Mouse (Mus musculus) heart, adult 10 weeks (tissue): Measurements from ENCODE around the gene Vmn2r105. TPM values are rescaled to one million over a fixed set of nuclear protein-coding genes. Genes with fewer than 3 reads are reported as not detected.

Source experiments
- polyA plus RNA-seq: library from polyadenylated mRNA; stranded (reverse); fragments of 350-450 nt; fragmentation: Illumina TruSeq; extraction: RNeasy Lipid Tissue Mini Kit (QIAGEN cat#74804); gene quantifications from one replicate; pipeline ENCODE4 v1.2.3, GENCODE M21; 2014; ENCODE audit warnings: low read depth, low replicate concordance

Gene Vmn2r105
- not detected for polyA plus RNA-seq

DNA sequence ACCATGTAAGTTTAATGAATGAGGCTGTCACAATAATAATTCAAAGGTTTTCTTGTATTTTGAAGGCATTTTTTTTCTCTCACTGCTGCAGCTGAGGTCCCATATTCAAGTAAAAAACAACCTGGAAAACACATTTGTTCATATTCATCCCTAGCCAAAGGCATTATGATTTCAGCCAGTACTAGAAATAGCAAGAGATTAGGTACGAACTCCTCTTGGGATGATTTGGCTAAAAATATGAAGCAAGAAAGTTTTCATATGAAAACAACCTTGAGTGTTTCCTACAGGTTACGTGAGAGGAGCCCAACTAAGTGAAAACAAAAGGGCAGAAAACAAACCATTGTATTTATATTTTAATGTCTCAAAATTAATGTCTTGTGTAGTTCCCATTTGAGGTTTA is at the start of gene Vmn2r105:
Gene Vmn2r105, minus strand, starts transcription at position 101 of the 400 bp plus-strand sequence.

DNA sequence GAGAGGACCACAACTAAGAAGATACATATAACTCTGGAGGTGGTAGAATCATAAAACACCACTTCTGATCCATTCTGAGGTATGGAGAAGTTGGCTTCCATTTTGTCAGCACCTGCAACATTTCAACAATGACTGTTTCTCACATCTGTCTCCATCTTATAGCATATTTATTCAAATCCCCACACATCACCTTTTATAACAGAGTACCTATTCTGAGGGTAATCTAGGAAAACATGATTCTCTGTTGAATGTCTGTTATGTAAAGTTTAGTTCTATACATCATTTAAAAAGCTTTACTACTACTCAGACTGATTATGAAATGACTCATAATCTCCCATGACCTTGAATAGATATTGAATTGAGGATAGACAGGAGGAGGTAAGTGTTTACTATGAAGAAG is 51.9 kb downstream of the Vmn2r105 start, which contains the start of gene Fpr-rs6:
Gene Fpr-rs6, minus strand, starts transcription at position 101 of the 400 bp plus-strand sequence.

Other genes with a start within 250 kb of the Vmn2r105 start
- gene Vmn2r104, start 186.7 kb downstream of the Vmn2r105 start, polyA plus RNA-seq: not detected
- not detected for gene Fpr-rs7, start 120.8 kb downstream of the Vmn2r105 start, polyA plus RNA-seq
- not detected for gene Fpr-rs6, start 52.0 kb downstream of the Vmn2r105 start, polyA plus RNA-seq
- not detected for gene Vmn2r106, start 50.5 kb upstream of the Vmn2r105 start, polyA plus RNA-seq
- not detected for gene Vmn2r107, start 110.2 kb upstream of the Vmn2r105 start, polyA plus RNA-seq
- not detected for gene Vmn1r224, start 179.1 kb upstream of the Vmn2r105 start, polyA plus RNA-seq
- not detected for gene Vmn2r108, start 246.3 kb upstream of the Vmn2r105 start, polyA plus RNA-seq